Mouse (Mus musculus) hindbrain, embryonic 14.5 days (tissue): ENCODE measurements around the gene Icam5. TPM values are rescaled to one million over a fixed set of nuclear protein-coding genes. Genes with fewer than 3 reads are reported as not detected.
"Not testable (repeated sequence)": the region's sequence is repeated elsewhere in the genome, so short reads cannot be mapped to it uniquely, and the experiment has no call there.

Experiments used
- ATAC-seq: fragments of 200-750 bp; cut with Nextera tagmentation; 2 replicates; pipeline ENCODE4 v1.8.0; 2017; ENCODE audit warnings: moderate number of reproducible peaks, mild to moderate bottlenecking, moderate TSS enrichment, moderate library complexity; ENCODE audit not compliant: low FRiP score
- DNase-seq: peaks from one replicate; pipeline ENCODE4 v3.0.0-alpha.2; 2015; ENCODE audit warnings: low spot score
- H3K27ac ChIP-seq: fragments of 300-500 bp; sonication (generic); 2 replicates; pipeline ENCODE4 v1.5.1; 2014; ENCODE audit warnings: mild to moderate bottlenecking, moderate library complexity
- H3K27me3 ChIP-seq: fragments of 300-500 bp; sonication (generic); 2 replicates; pipeline ENCODE4 v1.6.1; 2014; ENCODE audit warnings: mild to moderate bottlenecking, low read length, mixed read lengths; ENCODE audit not compliant: control insufficient read depth, insufficient read depth
- H3K36me3 ChIP-seq: fragments of 300-500 bp; sonication (generic); replicated peaks from 2 replicates; pipeline ENCODE4 v1.6.1; 2014; ENCODE audit not compliant: control insufficient read depth, insufficient read depth
- H3K4me1 ChIP-seq: fragments of 300-500 bp; sonication (generic); replicated peaks from 2 replicates; pipeline ENCODE4 v1.6.1; 2014; ENCODE audit warnings: antibody characterized with exemption, low read length, mixed read lengths; ENCODE audit not compliant: control insufficient read depth, insufficient read depth
- H3K4me2 ChIP-seq: fragments of 300-500 bp; sonication (generic); replicated peaks from 2 replicates; pipeline ENCODE4 v1.6.1; 2014; ENCODE audit warnings: mild to moderate bottlenecking, moderate library complexity
- H3K4me3 ChIP-seq: fragments of 300-500 bp; sonication (generic); replicated peaks from 2 replicates; pipeline ENCODE4 v1.5.1; 2014; ENCODE audit warnings: mild to moderate bottlenecking, low read length
- H3K9ac ChIP-seq: fragments of 300-500 bp; sonication (generic); 2 replicates; pipeline ENCODE4 v1.6.1; 2014
- H3K9me3 ChIP-seq: fragments of 300-500 bp; sonication (generic); 2 replicates; pipeline ENCODE4 v1.6.1; 2016; ENCODE audit warnings: low read length; ENCODE audit not compliant: control insufficient read depth
- WGBS: fragments of 180-500 bp; shearing (Covaris S2); extraction: QIAGEN DNeasy Blood & Tissue Kit; methylation state at CpG from one replicate; pipeline ENCODE4 v1.1.7; 2014; 5-methylcytosine and 5-hydroxymethylcytosine counted together
- polyA plus RNA-seq: library from polyadenylated mRNA; unstranded; fragments of >200 nt; fragmentation: Nextera tagmentation; extraction: Ambion mirVana; gene quantifications from 2 replicates; pipeline ENCODE4 v1.2.1, GENCODE M21; 2014

Gene Icam5
- polyA plus RNA-seq, 1 experiment from 2014 or later: 1.9 TPM

DNA sequence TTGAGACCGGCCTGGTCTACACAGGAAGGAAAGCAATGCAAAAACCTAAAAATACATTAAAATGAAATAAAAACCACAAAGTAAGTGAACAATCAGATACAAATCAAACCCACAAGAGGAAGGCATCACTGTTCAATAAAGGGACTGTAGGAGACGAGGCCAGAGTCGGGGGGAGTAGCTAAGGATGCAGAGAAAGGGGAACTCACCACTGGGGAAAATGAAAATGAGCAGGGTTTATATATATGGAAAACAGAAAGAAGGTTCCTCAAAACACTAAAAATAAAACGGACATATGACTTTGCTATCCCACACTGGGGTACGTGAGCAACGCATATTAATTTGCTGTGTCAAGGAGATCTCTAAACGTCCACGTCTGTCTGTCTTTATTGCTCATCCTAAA is 34.8 kb upstream of the Icam5 start:
- ATAC-seq (no peak), DNase-seq (no peak)
- no peaks in the 10 kb centered on the region for H3K9me3 ChIP-seq
- H3K27me3 ChIP-seq: no peaks in the 10 kb centered on the region
- no peak overlapping the region for H3K4me3 ChIP-seq
- no peak overlapping the region for H3K9ac ChIP-seq
- no peak overlapping the region for H3K27ac ChIP-seq
- WGBS: 92% methylated on average over 8 of the region's 8 CpGs
- H3K36me3 ChIP-seq: no peaks in the 10 kb centered on the region
- H3K4me2 ChIP-seq: no peak overlapping the region
- no peaks in the 10 kb centered on the region for H3K4me1 ChIP-seq

DNA sequence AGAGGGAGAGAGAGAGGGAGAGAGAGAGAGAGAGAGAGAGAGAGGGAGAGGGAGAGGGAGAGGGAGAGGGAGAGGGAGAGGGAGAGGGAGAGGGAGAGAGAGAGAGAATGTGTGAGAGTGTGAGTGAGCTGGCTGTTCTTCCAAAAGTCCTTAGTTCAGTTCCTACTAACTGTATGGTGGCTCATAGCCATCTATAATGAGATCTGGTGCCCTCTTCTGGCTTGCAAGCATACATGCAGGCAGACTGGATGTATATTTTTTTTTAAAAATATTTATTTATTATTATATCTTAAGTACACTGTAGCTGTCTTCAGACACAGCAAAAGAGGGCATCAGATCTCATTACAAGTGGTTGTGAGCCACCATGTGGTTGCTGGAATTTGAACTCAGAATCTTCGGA is 33.5 kb upstream of the Icam5 start:
- not testable (repeated sequence) for H3K36me3 ChIP-seq, H3K9me3 ChIP-seq, H3K4me2 ChIP-seq, ATAC-seq, H3K27ac ChIP-seq, H3K4me1 ChIP-seq, H3K4me3 ChIP-seq, DNase-seq, H3K27me3 ChIP-seq, H3K9ac ChIP-seq
- 89% methylated on average over 1 of the region's 1 CpGs for WGBS

DNA sequence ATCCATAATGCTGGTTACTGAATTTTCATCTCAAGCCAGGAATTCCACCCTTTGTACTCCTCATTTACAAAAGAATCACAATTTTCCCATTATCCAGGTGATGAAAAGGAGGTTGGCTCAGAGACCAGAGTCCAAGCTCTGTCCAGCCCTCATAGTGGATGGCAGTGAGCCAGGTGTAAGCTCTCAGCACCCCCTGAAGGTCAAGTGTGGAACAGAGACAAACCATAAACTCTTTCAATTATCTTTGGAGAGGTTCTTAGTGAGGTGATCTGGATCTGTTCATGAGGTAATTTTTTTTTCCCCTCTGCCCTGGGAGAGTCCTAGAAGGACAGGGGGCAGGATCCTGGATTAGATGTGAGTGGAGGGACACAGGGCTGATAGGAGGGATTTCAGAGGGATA is 31.1 kb upstream of the Icam5 start:
- no peaks in the 10 kb centered on the region for H3K9me3 ChIP-seq
- ATAC-seq (no peak), DNase-seq (no peak)
- H3K4me3 ChIP-seq: no peak overlapping the region
- no peak overlapping the region for H3K9ac ChIP-seq
- H3K27me3 ChIP-seq: no peaks in the 10 kb centered on the region
- H3K36me3 ChIP-seq: peaks cover 16% of the 10 kb centered on the region
- peaks cover 6% of the 10 kb centered on the region; the same call in 1 of the 2 replicates for H3K4me1 ChIP-seq
- no peak overlapping the region for H3K27ac ChIP-seq
- no peak overlapping the region for H3K4me2 ChIP-seq

DNA sequence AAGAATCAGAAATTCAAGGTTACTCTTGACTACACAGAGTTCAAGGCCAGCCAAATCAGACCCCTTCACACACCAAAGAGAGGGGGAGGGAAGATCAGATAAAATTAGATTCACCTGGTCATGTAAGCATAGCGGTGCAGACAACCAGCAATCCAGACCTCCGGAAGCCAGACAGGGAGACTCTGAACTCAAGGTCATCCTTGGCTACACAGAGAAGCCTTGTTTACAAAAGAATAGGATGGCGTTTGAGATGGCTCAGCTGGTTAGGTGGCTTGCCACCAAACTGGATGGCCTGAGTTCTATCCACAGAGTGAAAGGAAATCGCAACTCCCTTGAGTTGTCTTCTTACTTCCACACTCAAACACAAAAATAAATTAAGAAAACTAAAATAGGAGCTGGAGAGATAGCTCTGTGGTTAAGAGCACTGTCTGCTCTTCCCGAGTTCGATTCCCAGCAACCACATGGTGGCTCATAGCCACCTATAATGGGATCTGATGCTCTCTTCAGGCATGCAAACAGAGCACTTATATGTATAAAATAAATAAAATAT is 30.1 kb upstream of the Icam5 start:
- H3K4me2 ChIP-seq: peak overlapping the region; percentile 73

DNA sequence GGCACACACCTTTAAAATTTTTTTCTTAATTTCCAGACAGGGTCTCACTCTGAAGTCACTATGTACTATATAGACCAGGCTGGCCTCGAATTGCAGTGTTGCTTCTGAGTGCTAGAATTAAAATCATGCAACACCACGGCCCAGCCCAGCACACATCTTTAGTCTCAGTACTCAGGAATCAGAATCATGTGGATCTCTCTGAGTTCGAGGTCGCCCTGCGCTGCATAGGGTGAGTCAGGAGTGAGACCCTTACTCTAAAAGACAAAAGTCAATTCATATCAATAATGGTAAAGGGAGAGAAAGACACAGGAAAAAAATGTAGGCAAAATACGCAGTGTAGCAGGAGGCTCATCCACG is 29.6 kb upstream of the Icam5 start:
- WGBS: 9% methylated on average over 7 of the region's 7 CpGs
- Histone ChIP-seq H3K27me3 (no peaks in the 10 kb centered on the region), H3K27ac (peak overlapping the region; percentile 84), H3K4me3 (peak overlapping the region; percentile 92), H3K4me1 (peaks cover 6% of the 10 kb centered on the region; the same call in 1 of the 2 replicates), H3K9me3 (no peaks in the 10 kb centered on the region), H3K36me3 (peaks cover 29% of the 10 kb centered on the region), H3K9ac (peak overlapping the region; percentile 88), H3K4me2 (peak overlapping the region; percentile 73)
- DNase-seq (peak; percentile 33), ATAC-seq (peak; percentile 43)

More for the DNA sequence above, 30.1 kb upstream of the Icam5 start:
- Histone ChIP-seq H3K36me3 (peaks cover 24% of the 10 kb centered on the region), H3K9me3 (no peaks in the 10 kb centered on the region), H3K9ac (no peak overlapping the region), H3K4me3 (no peak overlapping the region), H3K27me3 (no peaks in the 10 kb centered on the region), H3K27ac (no peak overlapping the region), H3K4me1 (peaks cover 6% of the 10 kb centered on the region; the same call in 1 of the 2 replicates)
- WGBS: 74% methylated on average over 6 of the region's 6 CpGs
- no peak for ATAC-seq
- no peak for DNase-seq

DNA sequence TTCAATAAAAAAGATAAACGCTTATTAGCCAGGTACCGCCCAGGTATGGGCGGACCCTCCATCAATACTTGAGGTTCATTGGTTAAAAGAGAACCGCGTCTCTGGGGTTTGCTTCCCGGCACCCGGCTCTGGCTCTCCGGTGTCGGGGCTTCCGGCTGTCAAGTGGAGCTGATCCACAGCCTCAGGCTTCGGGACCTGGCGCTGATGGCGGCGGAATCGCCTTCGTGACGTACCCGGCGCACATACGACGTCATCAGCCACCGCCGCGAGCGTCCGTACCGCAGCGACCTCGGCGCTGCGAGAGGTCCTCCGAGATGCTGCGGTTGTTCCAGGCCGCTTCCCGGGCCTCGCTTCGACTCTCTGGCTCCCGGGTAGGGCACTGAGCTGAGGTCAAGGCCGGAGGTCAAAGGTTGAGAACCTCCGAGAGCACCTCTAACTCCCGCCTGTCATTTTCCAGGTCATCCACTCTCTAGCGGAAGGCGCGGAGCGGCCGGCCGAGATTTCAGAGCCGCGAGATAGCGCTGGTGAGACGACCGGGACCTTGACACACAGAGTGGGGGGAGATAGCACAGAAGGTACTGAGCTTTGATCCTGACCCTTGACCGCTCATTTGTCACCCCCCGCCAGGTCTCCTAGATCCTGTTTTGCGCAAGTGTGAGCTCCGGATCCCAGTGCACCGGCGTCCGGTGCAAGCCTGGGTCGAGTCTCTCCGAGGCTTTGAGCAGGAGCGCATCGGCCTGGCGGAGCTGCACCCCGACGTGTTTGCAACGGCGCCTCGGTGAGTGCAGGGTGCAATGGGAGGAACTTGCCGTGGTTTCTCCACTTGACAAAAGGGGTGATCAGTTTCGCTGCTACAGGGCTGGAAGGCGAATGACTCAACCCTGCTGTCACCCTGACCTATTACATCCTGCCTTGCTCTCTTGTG is 29.0 kb upstream of the Icam5 start, which contains the start of gene Mrpl4:
Gene Mrpl4 (plus strand): TSS at position 112 of the 925 bp plus-strand sequence.
- H3K36me3 ChIP-seq: peaks cover 36% of the 10 kb centered on the region
- H3K4me1 ChIP-seq: peaks cover 6% of the 10 kb centered on the region; the same call in 1 of the 2 replicates
- peak within 1 kb of the TSS; percentile 84 for H3K27ac ChIP-seq
- WGBS: under 1% methylated on average over 72 of the region's 72 CpGs
- H3K27me3 ChIP-seq: no peaks in the 10 kb centered on the region
- H3K9me3 ChIP-seq: no peaks in the 10 kb centered on the region
- H3K9ac ChIP-seq: peak within 1 kb of the TSS; percentile 88
- H3K4me3 ChIP-seq: peak within 1 kb of the TSS; percentile 92
- peak within 1 kb of the TSS; percentile 73 for H3K4me2 ChIP-seq
- peak; percentile 93 for DNase-seq
- ATAC-seq: peak; percentile 91

DNA sequence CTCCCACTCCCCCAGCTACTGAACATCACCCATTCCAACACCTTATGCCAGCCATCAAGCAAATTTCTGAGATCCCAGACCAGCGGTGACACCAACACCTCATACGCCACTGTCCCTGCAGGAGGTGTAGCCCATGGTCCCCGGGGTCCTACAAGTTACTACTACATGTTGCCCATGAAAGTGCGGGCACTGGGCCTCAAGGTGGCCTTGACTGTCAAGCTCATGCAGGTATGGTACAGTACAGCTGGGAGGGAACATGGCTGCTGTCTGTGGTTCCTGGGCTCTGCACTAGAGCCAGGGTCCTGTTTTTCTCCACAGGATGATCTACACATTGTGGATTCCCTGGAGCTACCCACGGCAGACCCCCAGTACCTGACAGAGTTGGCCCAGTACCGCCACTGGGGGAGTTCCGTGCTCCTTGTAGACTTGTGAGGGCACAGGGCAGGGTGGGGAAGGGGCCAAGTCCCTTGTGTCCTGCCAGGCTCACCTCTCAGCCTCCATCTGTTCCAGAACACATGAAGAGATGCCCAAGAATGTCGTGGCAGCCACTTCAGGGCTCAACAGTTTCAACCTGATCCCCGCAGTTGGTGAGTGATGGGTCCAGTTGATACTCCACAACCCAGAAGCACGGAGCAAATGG is 24.4 kb upstream of the Icam5 start:
- H3K9ac ChIP-seq: no peak overlapping the region
- no peaks in the 10 kb centered on the region for H3K9me3 ChIP-seq
- DNase-seq (no peak), ATAC-seq (no peak)
- H3K4me3 ChIP-seq: no peak overlapping the region
- no peak overlapping the region for H3K4me2 ChIP-seq
- H3K27me3 ChIP-seq: no peaks in the 10 kb centered on the region
- 96% methylated on average over 10 of the region's 10 CpGs for WGBS
- peaks cover 50% of the 10 kb centered on the region for H3K36me3 ChIP-seq
- H3K4me1 ChIP-seq: peaks cover 6% of the 10 kb centered on the region; the same call in 1 of the 2 replicates
- H3K27ac ChIP-seq: no peak overlapping the region

DNA sequence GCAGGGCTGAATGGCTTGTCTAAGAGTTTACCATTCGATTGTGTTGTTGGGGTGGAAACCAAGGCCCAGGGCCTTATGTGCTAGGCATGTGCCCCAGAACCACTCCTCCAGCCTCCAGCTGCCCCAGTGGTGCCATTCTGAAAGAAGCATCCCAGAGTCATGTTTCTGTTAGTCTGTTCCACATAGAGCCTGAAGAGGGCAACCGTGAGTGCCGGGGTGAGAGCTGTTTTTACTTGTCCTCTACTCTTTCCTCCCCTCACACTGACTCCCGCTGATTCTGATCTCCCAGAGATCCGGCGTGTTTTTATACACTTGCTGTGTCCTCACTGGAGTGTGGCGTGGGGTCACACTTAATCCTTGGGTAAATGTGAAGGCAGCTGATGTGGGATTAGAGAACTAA is 23.9 kb upstream of the Icam5 start:
- DNase-seq (no peak), ATAC-seq (no peak)
- Histone ChIP-seq H3K9ac (no peak overlapping the region), H3K36me3 (peaks cover 50% of the 10 kb centered on the region), H3K4me3 (no peak overlapping the region), H3K27me3 (0 out of 2 replicates have a peak, but pooled peaks cover 2% of the 10 kb centered on the region), H3K9me3 (no peaks in the 10 kb centered on the region), H3K27ac (no peak overlapping the region), H3K4me1 (peaks cover 6% of the 10 kb centered on the region; the same call in 1 of the 2 replicates), H3K4me2 (no peak overlapping the region)
- WGBS: 87% methylated on average over 7 of the region's 7 CpGs

DNA sequence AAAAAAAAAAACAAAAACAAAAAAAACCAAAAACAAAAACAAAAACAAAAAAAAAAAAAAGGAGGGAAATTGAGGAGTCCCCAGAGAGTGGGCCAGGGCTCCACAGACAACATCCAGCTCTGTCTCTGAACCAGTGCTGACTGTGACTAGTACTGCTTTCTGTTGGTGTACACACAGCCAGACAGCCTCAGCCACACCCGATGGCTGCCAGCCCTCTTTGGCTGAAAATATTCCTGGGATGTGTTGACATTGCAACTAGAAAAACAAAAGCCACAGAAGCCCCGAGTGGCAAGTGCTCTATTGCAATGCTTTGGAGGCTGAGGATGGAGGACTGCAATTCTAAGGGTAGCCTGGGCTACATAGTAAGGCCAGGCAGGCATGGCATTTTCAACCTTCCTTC is 21.5 kb upstream of the Icam5 start:
- H3K27ac ChIP-seq: no peak overlapping the region
- no peaks in the 10 kb centered on the region for H3K4me1 ChIP-seq
- no peak overlapping the region for H3K4me3 ChIP-seq
- WGBS: 81% methylated on average over 2 of the region's 2 CpGs
- no peaks in the 10 kb centered on the region for H3K9me3 ChIP-seq
- no peak for DNase-seq
- H3K36me3 ChIP-seq: peaks cover 38% of the 10 kb centered on the region
- no peak overlapping the region for H3K9ac ChIP-seq
- H3K4me2 ChIP-seq: no peak overlapping the region
- H3K27me3 ChIP-seq: peaks cover 21% of the 10 kb centered on the region
- ATAC-seq: no peak
